Mouse (Mus musculus) megakaryocyte-erythroid progenitor cell, adult 5-6 weeks (primary cell): ENCODE measurements around the gene Rgs19. TPM values are rescaled to one million over a fixed set of nuclear protein-coding genes. Genes with fewer than 3 reads are reported as not detected.

Experiments used
- ATAC-seq: replicated peaks from 2 replicates; pipeline ENCODE4 v1.8.0; 2016; ENCODE audit warnings: mild to moderate bottlenecking, inconsistent platforms; ENCODE audit not compliant: severe bottlenecking, poor library complexity, low FRiP score, low TSS enrichment
- total RNA-seq, 2 experiments: library from RNA; stranded (forward) in 1 of 2; stranded (reverse) in 1 of 2; fragments of 200-1000, 215-1000 nt in 1 of 2; fragments of >200 nt in 1 of 2; fragmentation: Nextera tagmentation in 1 of 2; gene quantifications; 2 replicates each; pipeline ENCODE4 v1.2.3; 2014 to 2017

The Rgs19 gene
- total RNA-seq, 2 experiments from 2014 or later = 23.7 to 55.6 TPM

GRCm38 (mm10) chr2:181687586-181687985 lies 6.2 kb downstream of the Rgs19 start:
- ATAC-seq = no peak

- ATAC-seq = no peak
Observed at GRCm38 (mm10) chr2:181685686-181686085, 8.1 kb downstream of the Rgs19 start.

GRCm38 (mm10) chr2:181684713-181685112 lies 9.1 kb downstream of the Rgs19 start:
- ATAC-seq = no peak

GRCm38 (mm10) chr2:181683381-181683780 lies 10.4 kb downstream of the Rgs19 start:
- no peak for ATAC-seq

GRCm38 (mm10) chr2:181681978-181682377 lies 11.8 kb downstream of the Rgs19 start:
- no peak for ATAC-seq

GRCm38 (mm10) chr2:181680716-181681117 lies 13.1 kb downstream of the Rgs19 start:
- ATAC-seq = no peak

- peak; percentile 45 for ATAC-seq
Observed at GRCm38 (mm10) chr2:181679951-181680715, 13.6 kb downstream of the Rgs19 start, which contains the start of gene Tcea2. Gene Tcea2, plus strand, starts transcription at chr2:181680310.

- ATAC-seq = peak; percentile 82
Observed at GRCm38 (mm10) chr2:181678780-181679179, 15.0 kb downstream of the Rgs19 start.

GRCm38 (mm10) chr2:181677755-181678098 lies 16.1 kb downstream of the Rgs19 start:
- no peak for ATAC-seq

- no peak for ATAC-seq
Observed at GRCm38 (mm10) chr2:181677096-181677754, 16.6 kb downstream of the Rgs19 start.

GRCm38 (mm10) chr2:181676424-181676823 lies 17.4 kb downstream of the Rgs19 start:
- no peak for ATAC-seq

- no peak for ATAC-seq
Observed at GRCm38 (mm10) chr2:181675454-181675853, 18.3 kb downstream of the Rgs19 start.

- ATAC-seq = no peak
Observed at GRCm38 (mm10) chr2:181674934-181675333, 18.8 kb downstream of the Rgs19 start.

- ATAC-seq = no peak
Observed at GRCm38 (mm10) chr2:181673501-181673900, 20.3 kb downstream of the Rgs19 start.

- ATAC-seq = no peak
Observed at GRCm38 (mm10) chr2:181671984-181672383, 21.8 kb downstream of the Rgs19 start.

GRCm38 (mm10) chr2:181671326-181671725 lies 22.5 kb downstream of the Rgs19 start, which contains the start of gene Sox18:
Gene Sox18, minus strand, starts transcription at chr2:181671640.
- no peak for ATAC-seq

GRCm38 (mm10) chr2:181670913-181671311 lies 22.9 kb downstream of the Rgs19 start:
- no peak for ATAC-seq

- ATAC-seq = peak; percentile 35; the same call in 1 of the 2 replicates
Observed at GRCm38 (mm10) chr2:181670285-181670912, 23.4 kb downstream of the Rgs19 start.

GRCm38 (mm10) chr2:181663298-181663630 lies 30.5 kb downstream of the Rgs19 start:
- no peak for ATAC-seq

- no peak for ATAC-seq
Observed at GRCm38 (mm10) chr2:181662620-181663297, 31.0 kb downstream of the Rgs19 start.
